Mouse (Mus musculus) frontal cortex, postnatal 14 days (tissue): ENCODE data around the gene Ccdc157.

Experiments
- DNase-seq, 2 experiments: peaks; one replicate each; pipeline ENCODE4 v3.0.0; 2022; ENCODE audit warnings: low spot score in 2 of 2

The Ccdc157 gene

GRCm38 (mm10) chr11:4101851-4102250, 58.2 kb downstream of the Ccdc157 start:
- no peak for DNase-seq

GRCm38 (mm10) chr11:4099447-4099846, 60.6 kb downstream of the Ccdc157 start:
- DNase-seq = no peak

- DNase-seq = no peak
Measured at GRCm38 (mm10) chr11:4098816-4099215, 61.3 kb downstream of the Ccdc157 start.

- no peak for DNase-seq
Measured at GRCm38 (mm10) chr11:4098120-4098519, 62.0 kb downstream of the Ccdc157 start.

- DNase-seq = no peak
Measured at GRCm38 (mm10) chr11:4097091-4097621, 62.9 kb downstream of the Ccdc157 start.

- peak; percentile 97 for DNase-seq
Measured at GRCm38 (mm10) chr11:4096054-4096984, 63.8 kb downstream of the Ccdc157 start.

GRCm38 (mm10) chr11:4095171-4096053, 64.7 kb downstream of the Ccdc157 start, which contains the start of gene Mtfp1:
Gene Mtfp1 (minus strand): TSS chr11:4095445.
- peak in 1 of 2 experiments; percentile 43 for DNase-seq

- DNase-seq = peak in 1 of 2 experiments; percentile 62
Measured at GRCm38 (mm10) chr11:4094378-4095170, 65.5 kb downstream of the Ccdc157 start.

GRCm38 (mm10) chr11:4093459-4094377, 66.4 kb downstream of the Ccdc157 start:
- DNase-seq = no peak
